Mouse (Mus musculus): ENCODE results near the gene Slu7.

Gene Slu7

GRCm38 (mm10) chr11:43425166-43425709 lies 8.3 kb upstream of the Slu7 start:
- no peak for DNase-seq (ENCODE audit: low read depth)

DNA sequence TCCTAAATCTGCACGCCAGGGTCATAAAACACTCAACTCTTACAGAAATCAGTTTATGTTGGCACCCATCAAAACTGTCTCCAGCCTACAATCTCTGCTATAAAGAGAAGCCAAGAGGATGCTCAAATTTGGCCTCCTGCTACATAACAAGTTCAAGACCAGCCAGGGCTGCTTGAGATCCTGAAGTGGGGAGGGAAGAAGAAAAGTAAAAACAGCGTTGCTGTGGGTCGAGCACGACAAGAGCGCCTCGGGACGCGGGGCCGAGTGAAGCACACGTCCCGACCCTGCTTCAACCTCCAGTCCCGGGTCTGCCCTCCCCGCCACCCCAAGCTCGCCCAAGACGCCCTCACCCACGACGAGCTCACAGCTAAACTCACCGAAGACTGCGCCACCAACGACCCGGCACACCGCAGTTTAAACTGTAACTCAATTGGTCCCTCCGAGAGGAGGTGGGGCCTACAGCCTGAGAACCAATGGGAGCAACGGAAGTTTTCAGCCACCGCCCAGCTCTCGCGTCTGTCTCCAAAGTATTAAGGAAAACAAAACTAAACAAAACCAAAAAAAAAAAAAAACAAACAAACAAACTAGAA lies 7.6 kb upstream of the Slu7 start, which contains the start of gene Pttg1:
Gene Pttg1 (minus strand): TSS at position 428 of the 590 bp plus-strand sequence.
- peak; percentile 86 for DNase-seq (ENCODE audit: low read depth)

DNA sequence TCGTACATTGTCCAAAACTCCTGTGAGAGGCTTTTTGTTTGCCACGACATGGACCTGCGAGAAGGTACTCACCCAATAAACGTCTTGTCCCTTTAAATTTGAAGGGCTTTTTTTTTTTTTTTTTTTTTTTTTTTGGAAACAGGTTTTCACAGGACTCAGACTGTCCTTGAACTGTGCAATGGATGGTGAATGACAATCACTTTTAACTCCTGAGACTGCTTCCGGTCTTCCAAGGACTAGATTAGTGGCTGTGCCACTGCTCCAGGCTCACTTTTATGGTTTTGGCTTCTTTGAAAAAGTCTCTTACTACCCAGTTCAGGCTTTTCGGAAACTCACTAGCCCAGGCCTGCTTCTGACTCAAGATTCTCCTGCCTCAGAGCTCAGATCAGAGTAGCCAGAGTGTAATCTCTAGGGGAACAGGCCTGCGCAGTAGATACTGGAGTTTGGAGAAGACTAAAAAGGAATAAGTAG lies 7.1 kb upstream of the Slu7 start:
- peak; percentile 23 for DNase-seq (ENCODE audit: low read depth)

GRCm38 (mm10) chr11:43434024-43434407 lies 472 bp downstream of the Slu7 start:
- no peak for DNase-seq (ENCODE audit: low read depth)

- no peak for DNase-seq (ENCODE audit: low read depth)
These were observed 7.6 kb downstream of the Slu7 start for GRCm38 (mm10) chr11:43441121-43441520.

DNA sequence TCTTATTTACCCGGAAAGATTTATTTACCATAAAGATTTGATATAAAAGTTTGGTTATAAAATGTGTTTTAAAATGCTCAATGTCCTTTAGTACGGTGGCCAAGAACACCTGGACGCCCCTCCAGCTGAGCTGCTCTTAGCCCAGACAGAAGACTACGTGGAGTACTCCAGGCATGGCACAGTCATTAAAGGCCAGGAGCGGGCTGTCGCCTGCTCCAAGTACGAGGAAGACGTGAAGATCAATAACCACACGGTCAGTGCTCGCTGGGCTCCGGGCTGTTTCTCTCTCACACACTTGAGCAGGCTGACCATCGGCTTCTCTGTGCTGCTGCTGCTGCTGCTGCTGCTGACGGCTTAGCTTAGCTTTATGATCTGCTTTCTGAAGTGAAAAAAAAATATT lies 9.6 kb downstream of the Slu7 start:
- DNase-seq (ENCODE audit: low read depth), result no peak

DNA sequence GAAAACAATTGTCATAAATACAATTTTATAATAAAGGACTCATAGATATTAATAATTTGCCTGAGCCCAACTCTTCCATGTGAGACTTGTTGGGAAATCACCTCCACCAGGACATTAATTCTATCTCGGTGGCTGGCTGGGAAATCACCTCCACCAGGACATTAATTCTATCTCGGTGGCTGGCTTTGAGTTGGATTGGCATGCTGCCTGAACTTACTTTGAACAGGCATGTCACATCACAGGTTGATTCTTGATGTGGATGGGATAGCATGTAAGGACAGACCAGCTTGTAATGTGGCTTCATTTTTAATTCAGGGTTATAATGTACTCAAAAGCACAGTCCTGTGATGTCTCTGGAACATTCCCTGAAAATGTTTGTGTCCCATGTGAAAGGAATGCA lies 16.4 kb downstream of the Slu7 start:
- DNase-seq (ENCODE audit: low read depth), result no peak

DNA sequence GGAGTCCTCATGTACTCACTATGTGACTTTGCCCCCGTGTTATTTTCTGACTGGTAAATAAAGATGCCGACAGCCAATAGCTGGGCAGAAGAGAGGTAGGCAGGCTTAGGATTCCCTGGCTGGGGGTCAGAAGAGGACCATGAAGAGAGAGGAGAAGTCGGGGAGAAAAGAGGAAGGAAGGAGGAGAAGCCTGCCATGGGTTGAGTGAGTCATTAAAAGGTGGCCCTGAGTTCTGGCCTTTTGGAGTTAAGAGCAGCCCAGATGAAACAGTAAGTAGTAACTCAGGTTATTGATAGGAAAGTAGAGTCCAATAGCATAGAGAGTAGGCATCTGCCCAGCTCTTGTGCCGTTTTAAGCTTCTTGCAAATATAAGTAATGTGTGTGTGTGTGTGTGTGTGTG lies 17.8 kb downstream of the Slu7 start:
- DNase-seq (ENCODE audit: low read depth), result no peak

- no peak for DNase-seq (ENCODE audit: low read depth)
These were observed 18.7 kb downstream of the Slu7 start for GRCm38 (mm10) chr11:43452266-43452665.

GRCm38 (mm10) chr11:43463204-43463603 lies 29.7 kb downstream of the Slu7 start:
- no peak for DNase-seq (ENCODE audit: low read depth)

GRCm38 (mm10) chr11:43470118-43470517 lies 36.6 kb downstream of the Slu7 start:
- no peak for DNase-seq (ENCODE audit: low read depth)

DNA sequence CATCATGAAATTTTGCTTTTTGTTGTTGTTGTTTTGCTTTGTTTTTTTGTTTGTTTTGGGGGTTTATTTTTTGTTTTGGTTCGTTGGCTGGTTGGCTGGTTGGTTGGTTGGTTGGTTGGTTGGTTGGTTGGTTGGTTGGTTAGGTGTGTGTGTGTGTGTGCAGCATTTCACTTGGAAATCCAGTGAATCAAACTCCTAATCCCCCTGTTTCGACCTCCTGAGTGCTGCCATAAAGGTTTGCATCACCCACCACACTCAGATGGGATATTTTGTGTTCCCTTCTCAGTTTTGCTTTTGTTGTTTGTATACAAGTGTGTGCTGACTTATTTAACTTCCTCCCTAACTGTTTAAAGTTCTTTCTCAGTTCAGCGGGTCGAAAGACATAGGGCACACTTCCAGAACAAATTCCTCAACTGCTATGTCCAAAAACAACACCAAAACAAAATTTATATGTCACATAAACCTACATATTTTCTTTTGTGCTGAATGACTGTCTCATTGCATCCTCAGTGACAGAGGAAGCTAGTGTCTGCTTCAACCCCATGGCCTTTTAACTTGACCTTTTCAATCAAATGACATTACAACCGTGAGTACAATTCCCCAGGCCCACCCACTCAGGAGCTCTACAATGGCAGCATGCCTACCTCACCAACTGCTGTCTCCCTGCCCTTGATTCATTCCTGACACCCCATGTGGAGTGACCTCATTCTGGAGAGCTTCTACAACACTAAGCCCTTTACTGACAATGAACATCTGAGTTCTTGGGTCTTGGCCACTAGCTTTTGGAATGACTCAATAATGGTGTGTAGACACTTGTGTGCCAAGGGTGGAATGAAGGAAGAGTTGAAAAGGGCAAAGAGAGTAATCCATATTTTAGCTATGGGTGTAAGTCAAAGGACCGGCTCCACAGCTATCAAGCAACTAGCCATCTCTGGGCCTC lies 37.6 kb downstream of the Slu7 start:
- DNase-seq (ENCODE audit: low read depth), result no peak

- no peak for DNase-seq (ENCODE audit: low read depth)
These were observed 39.6 kb downstream of the Slu7 start for GRCm38 (mm10) chr11:43473115-43473514.

GRCm38 (mm10) chr11:43473635-43474224 lies 40.2 kb downstream of the Slu7 start:
- DNase-seq (ENCODE audit: low read depth), result no peak

- DNase-seq (ENCODE audit: low read depth), result peak; percentile 28
These were observed 40.8 kb downstream of the Slu7 start, which contains the start of gene C1qtnf2 for GRCm38 (mm10) chr11:43474225-43474774. C1qtnf2 (plus strand) TSS chr11:43474276.

GRCm38 (mm10) chr11:43479376-43479775 lies 45.8 kb downstream of the Slu7 start:
- DNase-seq (ENCODE audit: low read depth), result no peak

DNA sequence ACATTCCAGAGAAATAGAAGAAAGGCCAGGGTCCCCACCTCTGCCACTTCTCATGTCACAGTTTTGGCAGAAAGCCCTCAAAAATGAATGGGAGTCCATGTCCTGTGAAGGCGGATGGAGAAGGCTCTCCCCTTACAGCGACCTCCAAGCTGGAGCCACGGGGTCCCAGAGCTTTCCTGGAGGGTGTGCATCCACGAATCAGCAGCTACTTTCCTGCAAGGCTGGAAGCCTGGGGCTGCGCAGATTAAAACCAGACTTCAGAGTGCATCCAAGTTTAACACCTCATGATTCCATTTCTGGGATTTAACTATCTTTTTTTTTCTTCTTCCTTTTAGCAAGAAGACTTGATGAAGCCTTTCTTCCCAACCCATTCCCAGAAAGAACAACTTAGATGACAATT lies 47.0 kb downstream of the Slu7 start:
- DNase-seq (ENCODE audit: low read depth), result no peak

DNA sequence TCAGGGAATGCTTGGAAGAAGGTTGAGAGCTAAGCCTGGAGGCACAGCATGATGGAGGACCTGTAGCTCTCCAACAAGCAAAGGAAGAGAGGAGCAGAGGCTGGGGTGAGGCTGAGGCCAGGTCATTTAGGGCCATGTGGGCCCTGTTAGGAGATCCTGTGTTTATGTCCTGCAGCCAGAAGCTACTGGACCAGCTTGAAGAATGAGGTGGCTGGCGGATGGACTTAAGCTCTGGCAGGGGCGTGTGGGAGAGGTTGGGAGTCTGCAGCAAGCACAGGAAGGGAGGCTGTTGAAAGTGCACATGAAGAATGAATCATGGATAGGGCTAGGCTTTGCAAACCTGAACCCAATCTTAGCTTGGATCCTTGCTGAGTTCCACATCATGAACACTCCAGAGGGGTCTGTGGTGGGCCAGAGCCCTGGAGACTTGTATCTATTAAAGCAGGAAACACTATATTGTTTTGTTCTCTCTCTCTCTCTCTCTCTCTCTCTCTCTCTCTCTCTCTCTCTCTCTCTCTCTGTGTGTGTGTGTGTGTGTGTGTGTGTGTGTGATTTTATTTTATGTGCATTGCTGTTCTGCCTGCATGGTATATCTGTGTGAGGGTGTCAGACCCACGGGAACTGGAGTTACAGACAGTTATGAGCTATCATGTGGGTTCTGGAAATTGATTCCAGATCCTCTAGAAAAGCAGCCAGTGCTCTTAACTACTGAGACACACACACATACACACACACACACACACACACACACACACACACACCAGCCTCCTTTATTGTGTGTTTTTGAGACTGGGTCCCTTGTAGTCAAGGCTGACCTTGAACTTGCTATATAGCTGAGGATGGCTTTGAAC lies 48.4 kb downstream of the Slu7 start:
- no peak for DNase-seq (ENCODE audit: low read depth)

- DNase-seq (ENCODE audit: low read depth), result no peak
These were observed 49.7 kb downstream of the Slu7 start for GRCm38 (mm10) chr11:43483122-43483792.

- DNase-seq (ENCODE audit: low read depth), result no peak
These were observed 50.5 kb downstream of the Slu7 start for GRCm38 (mm10) chr11:43484057-43484456.

- DNase-seq (ENCODE audit: low read depth), result no peak
These were observed 51.1 kb downstream of the Slu7 start for GRCm38 (mm10) chr11:43484652-43485051.

Measured in c-Kit-positive CD71-positive TER-119-negative erythroid progenitor cells, embryonic 14.5 days (primary cell).